Mouse (Mus musculus) ES-Bruce4 (cell line): ENCODE data around the gene Lysmd4.

Experiments used
- CTCF ChIP-seq: IDR thresholded peaks from one replicate; pipeline ENCODE4 v1.8.1; 2011; ENCODE audit warnings: low read depth, low read length
- EP300 ChIP-seq: IDR thresholded peaks from 2 replicates; pipeline ENCODE4 v1.6.1; 2011; ENCODE audit warnings: low read depth, low read length; ENCODE audit not compliant: insufficient read depth
- POLR2A ChIP-seq: IDR thresholded peaks from one replicate; pipeline ENCODE4 v1.8.1; 2011; ENCODE audit warnings: low read length; ENCODE audit not compliant: insufficient read depth

GRCm38 (mm10) chr7:67213589-67213988 is 8.8 kb upstream of the Lysmd4 start:
- TF ChIP-seq CTCF (no peak), POLR2A (no peak), EP300 (no peak)
